Mouse (Mus musculus) adrenal gland, postnatal 25 days (tissue): ENCODE measurements at regions not wholly inside any gene's neighbourhood (a gene's known extent, or its start where the extent isn't known, plus 50 kb on each side); places are given as distances from the start of the nearest gene placed in this dataset.
A peak's percentile ranks its signal among the peaks of the same experiment; 100 is the strongest.

Experiments used
- DNase-seq: peaks from one replicate; pipeline ENCODE4 v3.0.0; 2021; ENCODE audit warnings: mixed read lengths

DNA sequence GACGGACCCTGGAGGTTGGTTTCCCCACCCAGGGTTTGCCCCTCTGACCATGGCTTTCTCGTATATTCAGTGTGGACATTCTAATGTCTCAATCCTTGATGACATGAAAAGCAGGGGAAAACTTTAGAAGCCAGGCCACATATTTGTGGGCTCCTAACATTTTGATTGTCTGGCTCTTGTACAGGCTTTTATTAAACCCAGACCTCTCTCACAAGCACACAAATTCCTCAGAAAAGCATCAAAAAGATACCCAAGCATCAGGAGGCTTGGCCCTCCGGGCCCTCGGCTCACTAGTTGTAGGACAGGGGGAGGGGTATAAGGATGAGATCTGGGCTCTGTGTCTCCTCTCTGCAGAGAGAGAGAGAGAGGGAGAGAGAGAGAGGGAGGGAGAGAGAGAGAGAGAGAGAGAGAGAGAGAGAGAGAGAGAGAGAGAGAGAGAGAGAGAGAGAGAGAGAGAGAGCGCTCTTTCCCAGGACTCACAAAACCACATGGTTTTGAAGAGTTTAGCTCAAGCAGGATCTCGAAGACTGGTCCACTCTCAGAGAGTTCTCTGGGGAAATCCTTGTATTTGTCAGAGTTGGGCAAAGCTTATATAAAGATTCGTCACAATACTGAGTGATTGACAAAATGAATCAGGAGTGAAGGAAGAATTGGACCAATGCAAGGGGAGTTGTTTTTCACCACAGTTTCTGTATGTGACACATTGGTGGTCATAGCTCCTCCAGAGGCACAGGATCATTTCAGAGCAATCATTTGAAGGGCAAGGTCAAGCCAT, 167.2 kb upstream of the Cxcl12 start:
- DNase-seq: no peak

DNA sequence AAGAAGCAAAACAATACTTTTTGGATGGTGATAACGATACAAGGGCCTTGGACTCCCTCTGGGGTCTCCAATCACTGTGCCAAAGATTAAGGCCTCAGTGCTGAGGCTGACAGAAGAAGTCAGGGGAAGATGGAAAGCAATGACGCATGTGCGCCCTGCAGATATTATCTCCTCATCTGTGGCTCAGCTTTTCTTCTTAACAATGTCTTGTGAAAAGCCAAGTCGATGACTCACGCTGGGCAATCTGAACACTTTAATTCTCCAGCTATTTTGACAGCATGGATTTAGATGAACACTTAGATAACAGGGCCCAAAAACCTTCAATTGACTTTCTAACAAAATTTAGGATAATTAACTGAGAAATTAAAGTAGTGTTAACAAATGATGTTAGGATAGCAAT, 155.7 kb upstream of the Cxcl12 start:
- DNase-seq: no peak

DNA sequence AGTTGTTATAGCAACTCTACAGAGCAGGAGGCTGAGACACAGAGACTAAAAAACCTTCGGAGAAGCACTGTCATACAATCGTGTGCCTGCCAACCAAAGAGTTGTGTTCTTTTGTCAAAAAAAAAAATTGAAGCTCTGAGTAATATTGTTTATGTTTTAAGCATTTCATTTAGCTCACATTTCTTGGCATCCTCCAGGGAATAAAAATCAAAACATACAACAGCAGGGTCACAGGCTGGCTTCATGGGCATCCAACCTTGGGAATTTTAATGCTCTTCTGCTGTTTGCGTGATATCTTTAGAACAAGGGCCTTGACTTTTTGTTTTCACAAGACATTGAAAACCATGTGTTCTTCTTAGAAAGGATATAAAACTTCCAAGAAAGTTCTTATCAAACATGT, 152.9 kb upstream of the Cxcl12 start:
- no peak for DNase-seq

DNA sequence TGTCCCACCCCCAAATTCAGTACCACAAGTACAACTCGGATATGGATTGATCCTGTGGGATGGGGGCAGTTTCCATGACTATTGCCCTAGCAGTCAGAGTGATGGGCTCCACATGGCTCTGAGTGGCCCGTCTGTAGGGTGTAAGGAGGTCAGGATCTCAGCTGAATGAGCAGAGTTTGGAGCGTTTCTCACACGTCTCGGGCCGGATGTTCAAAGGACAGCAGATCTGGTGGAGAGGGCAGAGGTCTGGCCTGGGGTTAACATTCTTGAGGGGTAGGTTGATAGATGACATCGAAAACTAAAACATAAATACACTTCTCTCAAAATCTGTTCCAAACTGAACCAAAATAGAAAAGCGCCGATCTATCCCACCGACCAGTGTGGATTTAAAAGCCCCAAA, 146.5 kb upstream of the Cxcl12 start:
- DNase-seq: no peak

DNA sequence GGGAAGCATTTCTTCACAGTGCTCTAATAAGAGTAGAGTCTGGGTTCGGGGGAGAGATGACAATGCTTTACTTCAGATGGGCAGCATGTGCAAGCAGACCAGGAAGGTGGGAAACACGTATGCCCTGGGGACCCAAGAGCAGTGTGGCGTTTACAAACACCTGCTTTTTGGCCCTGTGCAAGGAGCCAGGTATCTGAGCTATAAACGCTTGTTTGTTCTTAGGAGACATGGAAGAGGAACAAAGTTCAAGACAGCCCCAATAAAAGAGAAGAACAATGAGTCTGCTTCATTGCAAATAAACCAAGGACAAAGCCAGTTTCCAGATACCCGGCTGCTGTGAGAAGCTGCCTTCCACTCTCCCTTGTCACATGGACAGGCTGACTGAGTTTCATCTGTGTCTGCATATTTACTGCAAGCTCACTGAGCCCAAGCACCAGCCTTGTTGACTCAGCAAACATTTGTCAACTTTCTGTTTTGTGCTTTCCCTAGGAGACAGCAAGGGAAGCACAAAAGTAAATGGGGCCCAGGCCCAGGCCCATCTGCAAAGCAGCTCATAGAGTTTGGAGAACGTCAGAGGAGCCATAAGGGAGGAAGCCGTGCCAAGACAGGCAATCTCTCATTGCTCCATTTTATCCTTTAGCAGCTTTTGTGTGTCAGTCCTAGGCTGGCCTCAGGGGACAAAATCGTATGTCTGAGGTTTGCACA, 136.1 kb upstream of the Cxcl12 start:
- no peak for DNase-seq

DNA sequence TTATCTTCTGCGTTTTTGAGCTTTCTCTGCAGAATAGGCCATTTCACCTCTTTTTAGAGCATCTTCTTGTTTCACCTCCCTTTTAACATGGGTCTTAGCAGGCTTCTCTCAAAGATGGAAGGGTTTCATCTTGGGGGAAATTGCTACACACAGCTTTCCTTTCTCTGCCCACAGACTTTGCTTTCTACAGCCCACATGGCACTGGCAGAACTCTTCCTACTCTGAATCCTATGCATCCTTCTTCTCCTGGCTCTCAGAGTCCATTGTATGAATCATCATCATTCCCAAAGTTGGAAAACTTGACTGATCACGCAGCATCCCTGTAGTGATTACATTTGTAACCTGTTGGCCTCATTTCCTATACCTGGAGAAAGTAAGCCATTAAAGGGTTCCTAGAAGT, 124.6 kb upstream of the Cxcl12 start:
- DNase-seq: no peak

DNA sequence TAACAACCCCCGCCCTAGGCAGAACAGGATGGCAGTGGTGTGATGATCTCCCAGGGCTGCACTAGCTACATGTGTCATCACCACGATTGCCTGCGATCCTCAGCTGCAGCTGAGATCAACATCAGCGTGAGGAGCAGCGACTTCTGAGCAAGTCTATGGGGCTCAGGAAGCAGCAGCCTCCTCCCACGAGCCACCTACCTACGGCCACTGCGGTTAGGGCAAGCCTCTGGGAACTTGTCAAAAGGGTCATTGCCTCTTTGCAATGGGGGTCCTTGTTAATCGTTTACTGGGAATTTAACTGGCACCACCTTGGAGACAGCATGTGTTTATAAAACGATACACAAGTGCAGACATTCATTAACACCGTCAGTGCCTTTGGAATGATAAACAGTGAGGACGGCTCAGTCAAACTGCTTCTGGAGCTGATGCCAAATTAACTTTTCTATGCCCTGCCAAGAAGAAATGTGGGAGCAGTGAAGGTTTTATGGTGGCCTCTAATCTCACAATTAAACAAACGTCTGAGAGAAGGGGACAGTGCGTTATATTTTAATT, 118.8 kb upstream of the Cxcl12 start:
- no peak for DNase-seq

DNA sequence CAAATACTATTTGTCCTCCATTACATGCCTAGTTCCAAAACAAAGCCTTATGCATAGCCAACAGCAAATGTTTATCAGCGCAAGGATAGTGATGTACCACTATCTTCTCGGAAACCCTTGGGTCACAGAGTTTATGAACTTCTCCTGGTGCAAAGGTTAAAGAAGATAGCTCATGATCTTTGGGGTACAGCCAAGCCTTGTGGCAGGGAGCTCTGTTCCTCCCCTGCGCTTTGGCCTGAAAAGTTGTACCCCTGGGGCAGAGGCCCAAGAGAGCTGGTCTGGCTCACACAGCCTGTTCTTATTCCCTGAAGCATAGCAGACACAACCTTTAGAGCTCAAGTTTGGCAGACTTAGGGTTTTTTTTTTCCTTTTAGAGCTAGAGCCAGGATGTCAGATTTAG, 107.6 kb upstream of the Cxcl12 start:
- DNase-seq: peak; percentile 15

DNA sequence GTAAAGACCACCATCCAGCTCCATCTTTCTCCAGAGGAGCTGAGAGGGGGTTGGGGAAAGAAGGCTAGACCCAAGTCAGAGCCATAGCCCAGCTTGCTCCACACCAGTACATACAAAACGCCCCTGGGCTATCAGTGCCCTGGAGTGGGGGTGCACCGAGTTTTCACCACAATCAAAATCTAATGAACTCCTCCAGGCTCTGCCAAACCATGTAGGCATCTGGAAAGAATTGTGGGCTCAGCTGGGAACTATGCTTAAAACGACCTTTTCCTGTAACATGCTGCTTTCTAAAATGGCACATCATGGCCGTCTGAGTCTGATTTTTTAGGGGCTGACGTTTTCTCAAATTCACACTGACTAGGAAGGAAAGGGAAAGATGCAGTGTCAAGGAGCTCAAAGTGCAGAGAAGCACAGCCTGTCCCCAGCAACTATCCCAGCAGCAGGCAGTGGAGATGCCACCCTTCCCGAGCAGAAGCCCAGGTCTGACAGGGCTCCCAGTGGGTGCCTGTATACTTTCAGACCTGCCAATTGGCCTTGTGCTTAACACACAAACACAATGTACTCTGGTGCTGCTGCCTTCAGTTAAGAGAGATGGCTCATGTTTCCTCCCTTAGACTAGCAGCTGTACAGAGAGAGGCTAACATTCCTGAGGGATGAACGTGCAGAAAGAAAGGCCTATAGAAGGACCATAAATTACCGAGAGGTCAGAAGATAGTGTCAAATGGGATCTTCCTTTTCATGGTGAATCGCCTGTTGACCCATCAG, 100.6 kb upstream of the Cxcl12 start:
- no peak for DNase-seq

DNA sequence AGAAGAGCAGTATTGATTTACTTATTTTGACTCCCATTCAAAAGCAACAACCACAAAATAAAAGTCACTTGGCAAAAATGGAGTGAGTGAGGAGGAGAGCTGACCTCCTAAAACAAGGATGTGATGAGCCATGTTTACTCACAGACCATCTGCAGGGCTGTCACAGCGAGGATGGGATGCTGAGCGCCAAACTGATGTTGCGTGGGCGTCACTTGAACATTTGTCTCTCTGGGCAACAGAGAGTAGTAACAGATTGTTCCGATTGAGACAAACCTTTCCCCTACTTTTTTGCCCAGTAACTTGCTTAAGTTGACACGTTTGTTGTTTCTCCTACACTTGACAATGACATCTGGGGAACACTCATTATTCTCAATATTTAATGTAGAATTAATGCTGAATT, 97.0 kb upstream of the Cxcl12 start:
- no peak for DNase-seq

DNA sequence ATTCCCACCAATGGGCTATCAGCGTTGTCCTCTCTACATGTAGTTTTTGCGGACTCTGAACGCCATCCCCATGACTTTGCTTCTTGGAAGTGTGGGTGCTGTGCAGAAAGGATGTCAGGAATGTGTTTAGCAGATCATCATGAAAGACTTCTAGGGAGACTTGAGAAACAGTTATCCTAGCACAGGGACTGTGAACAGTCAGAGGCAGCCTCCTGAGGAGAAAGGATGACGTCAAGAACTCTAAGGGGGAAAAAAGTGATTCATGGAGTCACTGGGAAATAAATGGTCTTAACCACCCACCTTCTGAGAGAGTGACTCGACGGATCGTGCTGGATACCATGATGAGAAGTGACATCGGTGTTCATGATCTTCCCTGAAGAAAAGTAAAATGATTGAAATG, 96.5 kb upstream of the Cxcl12 start:
- no peak for DNase-seq

DNA sequence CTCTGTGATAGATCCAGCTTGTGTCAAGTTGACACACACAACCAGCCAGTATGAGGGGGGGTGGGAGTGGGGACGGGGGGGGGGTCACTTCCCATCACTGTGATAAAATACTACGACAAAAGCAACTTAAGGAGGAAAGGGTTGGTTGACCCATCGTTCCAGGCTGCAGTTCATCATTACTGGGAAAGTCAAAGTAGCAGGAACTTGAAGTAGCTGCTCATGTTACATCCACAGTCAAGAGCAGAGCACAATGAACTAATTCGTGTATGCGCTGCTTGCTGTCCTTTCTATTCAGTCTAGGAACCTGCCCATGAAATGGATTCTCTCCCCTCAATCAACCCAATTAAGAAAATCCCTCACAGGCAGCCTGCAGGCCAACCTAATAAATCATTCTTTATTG, 88.8 kb upstream of the Cxcl12 start:
- DNase-seq: no peak

DNA sequence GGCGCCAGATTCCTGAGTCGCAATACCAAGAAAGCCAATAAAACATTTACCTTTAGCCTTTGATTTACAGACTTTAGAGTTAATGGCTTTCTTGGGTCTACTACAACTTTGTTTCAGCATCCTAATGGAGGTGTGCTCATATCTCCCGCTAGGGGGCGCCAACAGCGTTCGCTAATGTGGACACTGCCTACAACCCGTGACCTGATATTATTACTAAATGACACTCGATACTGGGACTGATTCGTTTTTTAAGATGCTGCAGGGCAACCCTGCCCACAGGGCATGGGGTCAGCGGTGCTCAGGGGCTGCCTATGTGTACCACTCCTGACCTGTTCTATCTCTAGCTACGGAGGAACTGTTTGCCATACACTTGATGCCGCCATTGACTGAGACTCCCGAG, 87.4 kb upstream of the Cxcl12 start:
- DNase-seq: peak; percentile 15

DNA sequence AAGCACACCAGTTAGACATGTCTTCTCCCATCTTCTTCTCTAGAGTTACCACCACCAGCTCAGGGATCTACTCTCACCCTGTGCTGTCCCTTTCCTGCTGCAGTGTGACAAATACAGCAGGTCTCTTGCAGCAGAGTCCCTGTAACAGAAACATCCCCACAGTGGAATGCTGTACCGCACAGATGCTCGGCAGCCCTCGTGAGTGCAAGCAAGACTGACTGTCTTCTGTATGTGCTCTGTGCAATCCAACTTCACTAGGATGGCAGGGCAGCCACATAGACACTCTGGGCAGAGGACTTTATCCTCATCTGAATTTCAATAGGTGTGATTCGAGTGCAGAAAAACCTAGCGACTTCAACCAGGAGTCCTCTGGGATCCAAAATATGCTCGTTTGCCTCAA, 84.1 kb upstream of the Cxcl12 start:
- no peak for DNase-seq

DNA sequence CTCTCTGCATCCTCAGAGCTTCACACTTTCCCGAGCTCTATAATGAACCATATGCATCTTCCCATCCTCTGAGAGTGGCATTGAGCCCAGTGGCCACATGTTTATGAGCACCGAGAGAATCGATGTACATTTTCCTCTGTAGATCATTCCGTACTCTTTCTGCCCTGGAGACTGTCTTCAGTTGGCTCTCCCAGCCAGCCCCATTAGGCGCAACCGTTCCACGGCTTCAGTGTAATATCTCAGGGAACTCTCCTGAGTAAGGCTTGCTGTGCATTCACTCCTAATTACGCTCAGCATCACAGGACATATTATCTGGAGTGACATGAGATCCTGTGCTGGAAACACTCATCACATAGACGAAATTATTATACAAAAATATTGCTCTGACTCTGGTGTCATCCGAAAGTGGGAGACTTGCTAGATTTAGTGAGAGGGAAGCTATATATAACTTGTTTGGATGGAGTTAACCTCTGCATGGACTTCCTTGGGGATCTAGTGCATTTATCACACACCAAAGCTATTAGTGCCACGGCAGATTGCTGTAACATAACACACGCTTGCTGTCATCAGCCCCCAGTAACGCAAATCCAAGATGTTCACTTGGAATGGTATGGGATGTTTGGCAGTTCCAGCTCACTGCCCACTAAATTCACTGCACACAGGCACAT, 83.4 kb upstream of the Cxcl12 start:
- DNase-seq: no peak

DNA sequence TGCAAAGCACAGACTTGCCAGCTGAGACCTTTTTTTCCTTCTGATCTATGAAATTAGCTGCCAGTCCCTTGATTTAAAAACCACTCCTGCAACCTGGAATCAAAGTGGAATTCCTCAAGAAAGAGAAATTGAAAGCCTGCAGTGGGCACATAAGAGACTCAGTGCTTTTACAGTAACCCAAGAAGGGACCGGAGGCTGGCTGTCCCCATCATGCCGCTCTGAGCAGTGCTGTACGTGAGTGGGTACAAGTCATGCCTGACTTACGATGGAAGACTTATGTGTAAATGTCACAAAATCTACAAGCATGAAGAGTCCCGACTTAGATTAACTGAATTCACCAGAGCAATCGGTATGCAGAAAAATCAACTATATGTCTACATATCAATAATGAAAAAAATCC, 73.6 kb upstream of the Cxcl12 start:
- no peak for DNase-seq

DNA sequence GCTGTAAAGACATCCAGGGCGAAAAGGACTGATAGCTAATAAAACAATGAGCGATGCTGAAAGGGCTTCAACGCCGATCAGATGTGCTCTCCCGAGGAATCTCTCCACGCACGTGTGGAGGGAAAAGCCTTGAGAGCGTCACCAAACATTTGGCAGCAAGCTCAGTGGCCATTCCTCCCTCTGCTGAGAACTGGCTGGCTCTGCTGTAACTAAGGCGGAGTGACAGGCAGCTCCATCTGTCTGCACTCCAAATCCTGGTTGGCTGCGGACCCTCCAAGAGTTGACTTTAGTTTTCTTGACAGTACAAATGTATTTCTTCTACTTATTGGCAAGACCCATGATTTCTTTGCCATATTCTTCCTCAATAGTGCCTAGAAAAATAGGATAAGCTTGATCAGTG, 68.5 kb upstream of the Cxcl12 start:
- no peak for DNase-seq

DNA sequence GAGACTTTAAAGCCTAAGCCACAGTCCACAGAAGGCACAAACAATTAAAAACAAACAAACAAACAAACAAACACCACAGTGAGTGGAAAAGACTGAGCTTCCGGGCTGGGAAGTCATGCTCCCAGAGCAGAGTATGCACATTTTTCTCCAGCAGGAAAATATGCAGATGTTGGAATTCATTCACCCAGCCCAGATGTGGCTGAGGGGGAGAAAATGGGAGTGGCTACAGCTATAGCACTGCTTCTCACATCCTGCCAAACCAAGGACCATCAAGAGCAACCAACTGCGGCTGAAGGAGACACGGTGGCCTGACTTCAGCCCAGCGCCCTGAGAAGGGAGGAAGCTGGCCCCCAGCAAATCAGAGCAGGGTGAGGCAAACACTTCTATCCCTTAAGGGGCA, 65.6 kb upstream of the Cxcl12 start:
- DNase-seq: no peak

DNA sequence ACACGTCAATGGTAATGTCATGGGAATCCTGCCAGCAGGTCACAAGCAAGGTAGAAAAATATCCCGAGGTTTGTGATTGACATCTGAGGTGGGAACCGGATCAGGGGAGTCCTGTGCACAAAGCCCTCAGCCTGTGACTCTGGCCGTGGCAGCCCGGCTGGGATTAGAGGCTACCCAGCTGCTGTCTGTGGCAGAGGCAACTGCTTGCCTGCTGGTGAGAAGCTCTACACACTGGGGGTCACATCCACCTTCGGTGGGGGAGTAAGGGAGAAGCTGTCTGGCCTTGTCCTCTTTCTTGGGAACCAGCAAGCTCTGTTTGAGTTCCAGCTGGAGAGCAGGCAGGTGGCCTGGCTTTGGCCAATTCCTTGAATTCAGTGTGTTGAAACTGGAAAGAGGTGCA, 64.3 kb upstream of the Cxcl12 start:
- no peak for DNase-seq

DNA sequence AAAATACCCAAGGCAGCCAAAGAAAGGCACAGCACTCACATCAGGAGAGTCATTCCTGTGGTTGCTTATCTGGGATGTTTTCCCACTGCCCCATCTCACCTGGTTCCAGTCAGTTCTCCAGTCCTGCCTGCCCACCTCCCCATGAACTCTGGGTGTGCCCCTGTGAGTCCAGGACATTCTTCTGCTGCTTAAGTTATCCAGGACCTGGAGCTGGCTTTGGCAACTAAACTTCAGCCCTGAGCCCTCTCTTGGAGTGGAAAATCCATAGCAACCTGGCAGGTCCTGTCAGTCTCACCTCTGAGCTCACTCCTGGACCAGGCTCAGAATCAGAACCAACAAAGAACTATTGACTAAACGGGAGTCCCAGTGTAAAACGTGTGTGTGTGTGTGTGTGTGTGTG, 63.9 kb upstream of the Cxcl12 start:
- no peak for DNase-seq

DNA sequence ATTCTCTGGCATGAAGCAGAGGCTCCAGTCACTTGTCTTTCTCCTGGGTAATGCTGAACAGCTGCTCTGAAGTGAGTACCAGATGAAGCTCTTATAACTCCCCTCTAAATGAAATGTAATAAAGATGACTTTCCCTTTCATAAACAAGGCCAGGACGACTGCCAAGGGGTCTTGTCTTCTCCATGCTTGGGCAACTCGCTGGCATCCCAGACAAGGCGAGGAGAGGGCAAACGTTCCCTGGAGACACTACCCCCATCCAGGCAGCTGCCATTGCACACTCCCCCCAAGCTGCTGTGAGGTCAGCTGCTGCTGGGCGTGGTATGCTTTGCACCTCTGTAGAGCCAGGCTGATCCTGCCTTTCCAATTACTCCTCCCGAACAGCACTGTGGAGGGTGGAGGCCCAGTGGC, 63.1 kb upstream of the Cxcl12 start:
- DNase-seq: no peak

DNA sequence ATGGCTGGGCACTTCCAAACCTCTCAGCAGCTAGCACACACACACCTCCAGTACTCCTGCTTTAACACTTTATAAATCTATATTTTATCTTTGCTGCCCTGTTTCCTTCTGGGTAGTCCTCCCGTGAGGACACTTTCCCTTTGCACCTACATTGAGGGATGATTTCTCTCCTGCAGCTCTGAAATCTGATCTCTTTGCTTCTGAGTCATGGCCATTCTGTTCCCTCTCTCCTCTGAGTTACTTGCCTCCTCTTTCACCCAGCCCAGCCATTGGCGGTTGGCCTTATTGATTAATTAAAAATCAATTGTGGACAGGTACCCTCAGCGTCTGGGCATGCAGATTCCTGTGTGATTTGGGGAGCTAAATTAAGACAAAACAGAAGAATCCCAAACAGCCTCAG, 58.0 kb upstream of the Cxcl12 start:
- no peak for DNase-seq

DNA sequence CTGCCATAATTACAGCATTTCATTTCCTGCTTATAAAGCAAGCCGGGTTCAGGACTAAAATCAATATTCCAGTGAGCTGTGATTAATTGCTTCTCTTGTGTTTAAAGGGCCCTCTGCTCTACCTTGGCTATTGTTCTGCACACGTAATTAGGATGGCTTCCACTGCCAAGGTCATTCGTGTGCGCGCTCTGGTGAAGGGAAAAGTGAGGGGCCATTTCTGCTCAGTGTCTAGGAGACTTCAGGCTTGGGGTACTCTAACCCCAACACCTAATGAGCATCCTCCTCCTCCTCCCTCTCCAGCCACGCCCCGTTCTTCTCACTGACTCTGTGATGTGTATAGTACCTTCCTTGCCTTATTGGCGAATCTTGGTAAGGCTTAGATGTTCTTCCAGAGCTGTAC, 53.5 kb upstream of the Cxcl12 start:
- no peak for DNase-seq
